In genomic region chr3:147238398-147238797, GRCm38 (mm10) we compare ENCODE assay signal across 25 mouse cellular contexts.
"Had no signal": no experiment of that assay in that cellular context is flagged by ENCODE, and none has a peak within 500 bp of the region (broad histone marks: within the 10 kb centered on the region; RNA-seq: fewer than 3 reads in every experiment).

No protein-coding gene starts in this region.

- DNase-seq: forebrain, postnatal 0 days; gastrocnemius, postnatal 14 days; gastrocnemius, postnatal 36 days; heart, adult 18-20 months; heart, postnatal 14 days; heart, postnatal 36 days; kidney, adult 11 months; kidney, adult 2 months; kidney, adult 9 months; kidney, postnatal 14 days; kidney, postnatal 36 days; layer of hippocampus, adult 9-11 months; layer of hippocampus, postnatal 36 days; left cerebral cortex, postnatal 4 days had no signal

- H3K9me3 ChIP-seq: heart, embryonic 10.5 days; heart, embryonic 13.5 days; heart, embryonic 15.5 days; hindbrain, embryonic 13.5 days; hindbrain, embryonic 15.5 days; kidney, embryonic 15.5 days; limb, embryonic 13.5 days; limb, embryonic 15.5 days had no signal

- H3K4me3 ChIP-seq: heart, embryonic 10.5 days; heart, embryonic 13.5 days; heart, embryonic 15.5 days; hindbrain, embryonic 13.5 days; hindbrain, embryonic 15.5 days; kidney, embryonic 15.5 days; limb, embryonic 13.5 days; limb, embryonic 15.5 days had no signal

- H3K27ac ChIP-seq: heart, embryonic 10.5 days; heart, embryonic 13.5 days; heart, embryonic 15.5 days; hindbrain, embryonic 13.5 days; hindbrain, embryonic 15.5 days; hindbrain, postnatal 0 days; kidney, embryonic 15.5 days; kidney, postnatal 0 days; limb, embryonic 13.5 days; limb, embryonic 15.5 days had no signal

- H3K4me1 ChIP-seq: heart, embryonic 10.5 days; heart, embryonic 13.5 days; heart, embryonic 15.5 days; hindbrain, embryonic 15.5 days; kidney, embryonic 15.5 days; limb, embryonic 13.5 days; limb, embryonic 15.5 days had no signal

- H3K27me3 ChIP-seq: heart, embryonic 13.5 days; heart, embryonic 15.5 days; hindbrain, embryonic 13.5 days; hindbrain, embryonic 15.5 days; kidney, embryonic 15.5 days; limb, embryonic 13.5 days; limb, embryonic 15.5 days had no signal

- H3K4me2 ChIP-seq: heart, embryonic 13.5 days; heart, embryonic 15.5 days; hindbrain, embryonic 13.5 days; hindbrain, embryonic 15.5 days; kidney, embryonic 15.5 days; limb, embryonic 13.5 days; limb, embryonic 15.5 days had no signal

- H3K9ac ChIP-seq: forebrain, postnatal 0 days; heart, embryonic 13.5 days; heart, embryonic 15.5 days; hindbrain, embryonic 13.5 days; hindbrain, embryonic 15.5 days; kidney, embryonic 15.5 days; limb, embryonic 13.5 days; limb, embryonic 15.5 days had no signal

- ATAC-seq: forebrain, postnatal 0 days; hindbrain, postnatal 0 days; intestine, embryonic 16.5 days had no signal

- H3K36me3 ChIP-seq: heart, embryonic 10.5 days; heart, embryonic 13.5 days; heart, embryonic 15.5 days; hindbrain, embryonic 13.5 days; hindbrain, embryonic 15.5 days; kidney, embryonic 15.5 days; limb, embryonic 13.5 days; limb, embryonic 15.5 days had no signal
